Mouse (Mus musculus): ENCODE results near the gene Rnf169.

Gene Rnf169

DNA sequence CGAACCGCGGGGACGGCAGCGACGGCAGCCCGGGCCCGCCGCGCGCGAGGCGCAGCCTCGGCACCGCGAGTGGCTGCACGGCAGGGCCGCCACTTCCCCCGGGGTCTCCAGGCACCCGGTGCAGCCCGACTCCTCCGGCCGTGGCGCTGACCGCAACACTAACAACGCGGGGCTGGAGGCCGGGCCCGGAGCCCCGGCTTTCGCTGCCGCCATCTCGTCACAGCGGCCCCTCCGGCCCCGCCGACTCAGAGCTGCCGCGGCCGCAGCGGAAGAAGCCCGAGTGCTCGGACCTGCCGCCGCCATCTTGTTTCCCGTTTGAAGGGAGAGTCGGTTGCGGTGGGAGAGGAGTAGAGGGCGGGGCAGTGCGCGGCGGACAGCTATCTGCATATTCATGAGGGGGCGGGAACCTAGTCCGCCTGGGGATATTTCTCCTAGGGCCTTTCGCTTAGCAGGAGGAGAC lies at the start of gene Rnf169:
Gene Rnf169, minus strand, starts transcription at position 317 of the 460 bp plus-strand sequence.
- peak; percentile 89 to 91 for DNase-seq (ENCODE audit: low spot score in 2 of 2)

DNA sequence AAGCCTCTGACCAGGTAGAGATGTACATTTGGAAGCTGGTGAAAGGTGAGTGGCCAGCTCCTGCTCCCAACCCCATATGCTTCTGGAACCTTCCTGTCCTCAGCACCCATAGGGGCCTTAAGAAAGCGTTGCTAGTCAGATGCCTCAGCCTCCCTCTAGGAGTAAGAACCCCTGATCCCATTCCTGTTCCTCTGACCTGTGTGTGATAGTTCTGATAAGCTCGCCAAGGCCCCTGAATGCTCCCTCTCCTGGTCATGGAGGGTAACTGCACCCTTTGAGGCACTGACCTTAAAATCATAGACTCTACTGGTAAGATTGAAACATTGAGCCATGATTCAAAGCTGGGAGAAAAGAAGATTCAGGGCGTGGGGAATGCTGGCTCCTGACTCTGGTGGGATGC lies 49.1 kb upstream of the Rnf169 start:
- DNase-seq (ENCODE audit: low spot score in 2 of 2): no peak

DNA sequence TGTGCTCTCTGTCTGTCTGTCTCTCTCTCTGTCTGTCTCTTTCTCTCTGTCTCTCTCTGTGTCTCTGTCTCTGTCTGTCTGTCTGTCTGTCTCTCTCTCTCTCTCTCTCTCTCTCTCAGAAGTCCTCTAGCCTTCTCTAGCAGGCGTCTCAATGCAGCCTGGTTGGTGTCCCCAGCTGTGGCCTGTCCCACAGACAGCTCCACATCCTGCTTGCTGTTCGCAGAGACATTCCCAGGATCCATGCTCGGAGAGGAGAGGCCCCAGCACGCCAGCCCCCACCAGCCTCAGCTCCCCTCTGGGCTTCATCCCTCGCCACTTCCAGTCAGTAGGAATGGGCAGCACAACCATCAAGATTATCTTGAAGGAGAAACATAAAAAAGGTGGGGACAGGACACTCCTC lies 47.1 kb upstream of the Rnf169 start:
- no peak for DNase-seq (ENCODE audit: low spot score in 2 of 2)

DNA sequence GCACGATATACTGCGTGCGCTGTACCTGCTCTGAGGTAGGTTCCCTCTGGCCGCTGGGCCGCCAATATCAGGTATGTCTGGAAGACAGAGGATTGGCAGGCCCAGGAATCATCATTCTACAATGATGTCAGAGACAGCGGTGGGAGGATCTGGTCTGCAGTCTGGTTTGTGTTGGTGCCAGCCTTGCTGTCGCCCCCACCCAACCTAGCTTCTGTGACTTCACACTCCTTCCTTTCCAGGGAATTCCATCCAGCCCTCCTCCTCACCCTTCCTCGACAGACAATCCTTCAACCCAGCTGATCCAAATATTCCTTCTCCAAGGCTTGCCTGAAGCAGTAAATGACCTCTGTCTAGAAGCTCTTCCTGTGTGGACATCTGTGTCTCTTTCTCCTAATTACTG lies 36.8 kb upstream of the Rnf169 start:
- peak; percentile 10 to 11 for DNase-seq (ENCODE audit: low spot score in 2 of 2)

DNA sequence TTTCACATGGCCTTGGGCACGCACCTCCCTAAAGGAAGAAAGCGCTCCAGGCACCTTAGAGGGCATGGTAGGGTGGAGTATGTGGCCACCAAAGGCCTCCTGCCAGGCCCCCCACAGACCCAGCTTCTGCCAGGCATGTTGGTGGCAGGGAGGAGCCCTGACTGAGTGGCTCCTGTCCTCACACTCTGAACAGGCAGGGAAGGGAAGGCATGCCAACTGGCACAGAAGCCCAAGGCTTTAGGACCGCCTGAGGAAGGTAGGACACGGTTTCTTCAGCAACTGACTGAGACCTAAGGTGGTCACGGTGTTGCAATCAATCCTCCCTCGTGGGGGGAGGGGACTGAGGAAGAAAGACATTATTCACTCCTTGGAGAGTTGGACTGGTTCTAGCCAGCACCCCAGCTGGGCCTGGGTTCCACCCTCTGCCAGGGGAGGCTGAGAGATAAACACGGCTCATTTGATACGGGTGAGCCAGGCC lies 33.9 kb upstream of the Rnf169 start:
- DNase-seq (ENCODE audit: low spot score in 2 of 2): no peak

DNA sequence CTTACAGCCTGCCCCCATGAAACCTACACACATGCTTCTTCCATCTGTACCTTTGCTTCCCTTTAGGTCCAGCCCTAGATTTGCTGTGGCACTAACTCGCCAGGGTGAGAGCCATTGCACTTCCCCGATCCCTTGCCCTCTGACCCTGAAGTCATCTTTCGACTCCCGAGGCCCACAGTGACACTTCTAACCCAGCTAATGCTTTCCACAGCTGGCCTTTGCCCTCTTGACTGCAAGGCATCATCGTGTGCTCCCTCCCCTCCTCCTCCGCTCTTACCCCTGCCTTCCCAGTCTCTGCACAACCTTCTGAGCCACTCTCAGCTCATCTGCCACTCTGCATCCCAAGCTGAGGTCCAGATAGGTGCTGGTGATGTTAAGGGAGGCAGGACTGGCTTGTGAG lies 32.3 kb upstream of the Rnf169 start:
- DNase-seq (ENCODE audit: low spot score in 2 of 2): no peak

DNA sequence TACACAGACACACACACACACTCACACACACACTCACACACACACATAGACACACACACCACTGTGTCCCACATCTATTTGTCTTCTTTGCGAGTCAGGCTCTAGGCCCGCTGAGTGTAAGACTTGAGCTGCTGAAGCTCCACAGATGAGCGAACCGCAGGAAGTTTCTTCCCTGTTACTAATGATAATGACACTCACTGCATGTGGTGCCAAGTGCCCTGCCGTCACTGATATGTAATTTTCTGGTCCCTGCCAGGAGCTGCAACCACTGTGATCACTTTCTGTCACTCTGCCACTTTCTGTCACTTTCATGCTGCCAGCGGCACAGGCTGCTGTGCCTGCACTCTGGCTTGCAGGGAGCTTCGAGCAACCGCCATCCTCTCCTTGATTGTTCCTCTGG lies 31.8 kb upstream of the Rnf169 start:
- no peak for DNase-seq (ENCODE audit: low spot score in 2 of 2)

DNA sequence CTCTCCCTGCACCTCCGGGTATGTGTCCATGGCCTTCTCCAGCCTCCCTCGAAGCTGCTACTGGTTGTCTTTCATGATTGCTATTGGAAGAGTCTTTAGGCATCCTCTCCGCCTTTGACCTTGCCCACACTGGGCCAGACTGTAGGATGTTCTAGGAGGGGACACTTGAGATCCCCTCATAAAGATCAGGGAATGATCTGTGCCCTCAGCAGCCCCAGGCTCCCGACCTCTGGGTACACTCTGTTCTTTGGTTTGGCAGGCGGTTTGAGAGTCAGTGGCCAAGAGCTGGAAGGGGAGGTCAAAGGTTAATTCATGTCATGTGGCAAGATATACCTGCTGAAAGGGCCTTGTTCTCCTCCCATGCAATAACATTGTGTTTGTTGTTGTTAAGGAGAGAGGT lies 30.5 kb upstream of the Rnf169 start:
- DNase-seq (ENCODE audit: low spot score in 2 of 2): no peak

DNA sequence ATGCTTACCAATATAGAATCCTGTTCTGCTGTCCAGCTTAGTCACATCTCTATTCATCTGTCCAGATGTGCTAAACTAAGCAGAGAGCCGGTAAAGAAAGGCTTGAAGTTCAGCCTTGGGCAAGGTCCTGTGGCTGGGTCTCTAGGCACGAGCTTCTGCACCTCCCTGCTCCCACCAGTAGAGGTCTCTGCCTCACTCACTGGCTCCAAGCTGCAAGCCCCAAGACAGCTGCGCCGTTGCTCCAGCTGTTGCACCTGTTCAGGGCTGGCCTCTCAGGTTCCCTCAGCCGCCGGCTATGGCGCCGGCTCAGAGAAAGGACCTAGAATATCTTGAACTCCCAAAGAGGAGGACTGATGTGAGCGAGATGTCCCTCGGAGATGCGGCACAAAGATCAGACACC lies 29.4 kb upstream of the Rnf169 start:
- DNase-seq (ENCODE audit: low spot score in 2 of 2): peak; percentile 67 to 80

DNA sequence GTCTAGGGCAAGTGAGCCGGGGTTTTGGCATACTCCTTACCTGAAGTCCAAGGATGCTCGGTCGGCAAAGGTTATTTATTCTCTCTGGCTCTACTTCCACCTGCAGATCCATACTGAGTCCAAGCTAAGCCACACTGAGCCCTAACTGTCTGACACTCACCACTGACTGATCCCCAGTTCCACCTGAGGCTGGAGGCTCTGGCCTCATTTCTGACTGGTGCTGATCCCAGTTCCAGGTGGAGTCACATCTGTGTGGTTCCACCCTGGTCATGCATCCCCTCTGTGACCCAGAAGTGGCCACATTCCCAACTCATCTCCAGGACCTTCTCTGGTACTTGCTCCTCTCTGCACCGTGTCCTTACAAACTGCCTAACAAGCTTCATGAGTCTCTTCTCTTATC lies 28.5 kb upstream of the Rnf169 start:
- DNase-seq (ENCODE audit: low spot score in 2 of 2): no peak

DNA sequence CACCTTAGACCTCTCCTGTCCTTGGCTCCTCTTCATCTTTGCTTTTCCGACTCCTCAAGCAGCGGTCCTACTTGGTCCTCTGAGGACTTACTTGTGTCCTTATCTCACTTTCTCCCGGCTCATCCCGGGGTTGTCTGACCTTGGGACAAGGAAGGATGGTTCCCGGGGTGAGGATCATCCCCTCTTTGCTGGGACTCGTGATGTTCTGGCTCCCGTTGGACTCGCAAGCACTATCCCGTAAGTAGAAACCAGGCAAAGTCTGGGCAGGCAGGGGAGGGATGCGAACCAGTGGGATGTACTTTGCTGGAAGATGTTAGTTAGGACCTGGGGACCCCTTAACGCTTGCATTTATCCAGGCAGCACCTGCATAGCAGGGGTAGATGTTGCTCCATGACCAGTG lies 26.2 kb upstream of the Rnf169 start:
- no peak for DNase-seq (ENCODE audit: low spot score in 2 of 2)

DNA sequence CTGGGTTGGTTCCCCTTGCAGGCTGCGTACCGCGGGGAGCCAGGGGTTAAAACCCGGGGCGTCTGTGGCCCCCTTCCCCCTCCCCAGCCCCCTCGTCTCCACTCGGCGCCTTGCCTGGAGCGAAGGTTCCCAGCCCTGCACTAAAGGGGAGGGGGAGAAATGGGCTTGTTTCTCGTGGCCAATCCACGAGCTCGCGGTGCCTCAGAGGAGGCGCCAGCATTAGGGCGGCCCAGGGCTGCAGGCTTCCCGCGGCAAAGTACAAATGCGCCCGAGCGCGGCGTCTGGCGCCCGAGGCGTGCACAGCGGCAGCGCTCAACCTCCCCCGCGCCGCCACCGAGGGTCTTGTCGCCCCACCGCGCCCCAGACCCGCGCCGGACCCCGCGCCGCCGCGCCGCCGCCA lies 25.5 kb upstream of the Rnf169 start, which contains the start of gene Chrdl2:
Gene Chrdl2, plus strand, starts transcription at position 383 of the 400 bp plus-strand sequence.
- peak; percentile 26 to 30 for DNase-seq (ENCODE audit: low spot score in 2 of 2)

DNA sequence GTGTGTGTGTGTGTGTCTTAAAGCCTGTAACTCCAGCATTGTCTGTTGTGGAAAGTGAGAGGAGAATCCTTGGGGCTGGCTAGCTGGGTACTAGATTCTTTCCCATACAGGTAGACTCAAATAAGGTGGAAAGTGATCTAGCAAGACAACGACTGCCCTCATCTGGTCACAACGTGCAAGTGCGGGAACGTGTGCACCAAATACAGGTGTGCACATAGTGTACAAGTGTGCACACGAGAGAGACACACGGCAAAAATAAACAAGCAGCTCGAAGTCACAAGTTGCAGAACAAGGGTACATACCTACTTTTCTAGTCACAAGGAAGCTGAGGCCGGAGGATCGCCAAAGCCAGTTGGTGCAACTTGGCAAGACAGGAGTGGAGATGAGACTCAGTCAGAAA lies 23.5 kb upstream of the Rnf169 start:
- DNase-seq (ENCODE audit: low spot score in 2 of 2): peak; percentile 20 to 22

DNA sequence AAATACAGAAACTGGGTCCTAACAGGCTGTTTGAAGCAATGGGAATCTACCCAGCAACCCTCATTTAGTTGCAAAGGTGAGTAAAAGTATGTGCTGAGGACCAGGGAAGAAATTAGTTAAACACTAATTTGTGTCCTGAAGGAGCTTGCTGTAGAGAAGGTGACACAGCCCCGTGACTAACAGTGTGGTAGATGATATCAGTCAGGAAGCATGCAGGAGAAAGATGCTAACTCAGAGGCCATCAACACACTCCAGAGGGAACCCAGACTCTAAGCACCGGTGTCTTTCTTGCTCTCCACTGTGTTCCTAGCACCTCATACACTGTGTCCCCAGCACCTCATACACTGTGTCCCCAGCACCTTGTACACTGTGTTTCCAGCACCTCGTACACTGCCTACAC lies 18.4 kb upstream of the Rnf169 start:
- DNase-seq (ENCODE audit: low spot score in 2 of 2): no peak

DNA sequence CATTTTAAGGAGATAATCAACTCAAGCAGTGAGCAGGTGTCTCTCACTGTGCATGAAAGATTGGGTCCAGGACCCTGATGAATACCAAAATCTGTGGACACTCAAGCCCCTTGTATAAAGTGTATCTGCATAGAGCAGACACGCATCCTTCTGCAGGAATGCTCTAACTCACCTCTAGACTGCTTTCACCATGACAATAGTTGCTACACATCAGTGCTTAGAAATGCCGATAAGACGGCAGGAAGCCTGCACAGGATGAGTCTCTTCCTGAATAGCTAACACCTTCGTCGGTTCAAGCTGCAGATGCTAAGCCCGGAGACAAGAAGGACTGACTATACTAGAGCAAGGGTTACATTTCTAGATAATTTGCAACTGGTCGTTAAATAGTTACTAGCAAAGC lies 14.9 kb upstream of the Rnf169 start:
- no peak for DNase-seq (ENCODE audit: low spot score in 2 of 2)

DNA sequence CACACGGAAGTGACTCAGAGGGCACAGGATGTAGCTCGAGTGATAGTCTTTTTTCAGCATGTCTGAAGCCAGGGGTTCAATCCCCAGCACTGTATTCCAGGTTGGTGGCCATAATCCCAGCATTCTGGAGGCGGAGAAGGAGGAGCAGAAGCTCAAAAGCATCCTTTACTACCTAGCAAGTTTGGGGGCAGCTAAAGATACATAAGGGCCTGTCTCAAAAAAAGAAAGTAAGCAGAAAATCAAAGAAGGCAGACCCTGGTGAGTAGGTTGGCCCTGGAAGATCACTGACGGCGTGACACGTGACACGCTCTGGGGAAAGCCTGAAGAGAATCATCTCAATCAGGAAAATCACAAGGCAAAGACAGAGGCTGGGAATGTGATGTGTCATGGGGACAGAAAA lies 12.9 kb upstream of the Rnf169 start:
- DNase-seq (ENCODE audit: low spot score in 2 of 2): no peak

DNA sequence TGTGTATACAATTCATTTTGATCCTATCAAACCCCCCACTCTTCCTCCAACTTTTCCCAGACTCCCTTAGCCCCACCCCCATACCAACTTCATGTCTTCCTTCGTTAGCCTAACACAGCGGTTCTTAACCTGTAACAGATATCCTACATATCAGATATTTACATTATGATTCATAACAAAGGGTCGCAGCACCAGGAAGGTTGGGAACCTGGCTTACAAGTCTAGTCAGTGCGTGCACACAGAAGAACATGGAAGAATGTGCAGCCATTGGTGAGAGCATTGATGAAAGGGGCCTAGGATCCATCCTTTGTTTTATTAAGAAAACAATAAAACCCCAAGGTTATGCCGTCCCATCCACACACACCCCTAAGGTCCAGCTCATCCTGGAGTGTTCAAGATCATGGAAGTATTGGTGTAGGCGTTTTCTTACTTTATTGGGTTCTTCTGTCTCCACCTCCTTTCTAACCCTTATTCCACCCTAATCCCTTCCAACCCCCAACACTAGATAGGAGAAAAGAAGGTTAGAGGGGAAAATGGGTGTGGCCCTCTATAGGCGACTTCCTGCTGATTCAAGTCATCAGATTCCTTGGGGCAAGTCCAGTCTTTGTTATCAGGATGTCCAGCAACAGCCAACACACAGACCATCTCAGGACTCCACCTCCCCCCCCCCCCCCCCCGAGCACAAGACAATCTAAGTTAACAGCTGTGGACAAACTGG lies 10.9 kb upstream of the Rnf169 start:
- DNase-seq (ENCODE audit: low spot score in 2 of 2): no peak

DNA sequence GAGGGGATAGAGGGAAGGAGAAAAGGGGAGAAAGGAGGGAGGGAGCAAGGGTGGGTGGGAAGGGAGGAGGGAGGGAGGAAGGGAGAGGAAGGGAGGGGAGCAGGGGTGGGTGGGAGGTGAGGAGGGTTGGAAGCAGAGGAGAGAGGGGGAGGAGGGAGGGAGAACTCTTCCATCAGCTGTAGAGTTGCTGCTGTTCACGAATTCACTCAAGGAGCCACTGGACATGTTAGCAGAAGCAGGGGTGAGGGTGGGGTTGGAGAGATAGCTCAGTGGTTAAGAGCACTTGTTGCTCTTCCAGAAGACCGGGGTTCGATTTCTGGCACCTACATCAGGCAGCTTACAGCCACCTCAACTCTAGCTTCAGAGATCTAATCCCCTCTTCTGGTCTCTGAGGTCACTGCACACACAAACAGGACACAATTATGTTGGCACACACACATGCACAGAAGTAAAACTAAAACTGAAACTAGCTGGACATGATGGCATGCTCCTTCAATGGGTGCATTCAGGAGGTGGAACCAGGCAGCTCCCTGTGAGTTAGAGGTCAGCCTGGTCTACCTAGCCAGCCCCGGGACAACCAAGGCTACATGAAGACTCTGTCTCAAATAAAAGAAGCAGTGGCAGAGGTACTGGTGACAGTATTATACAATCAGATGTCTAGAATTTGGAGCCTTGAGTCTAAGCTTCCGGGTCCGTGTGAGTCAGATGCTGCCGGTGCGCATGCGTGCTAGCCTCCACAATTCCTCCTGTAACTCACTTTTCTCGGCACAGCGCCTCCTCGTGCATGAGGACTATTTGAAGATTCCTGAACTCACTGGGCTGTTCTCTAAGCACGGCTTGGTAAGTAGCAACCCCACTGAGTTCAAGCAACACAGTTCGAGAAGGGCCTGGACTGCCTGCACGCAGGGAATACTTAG lies 9.9 kb upstream of the Rnf169 start:
- peak in 1 of 2 experiments; percentile 38 for DNase-seq (ENCODE audit: low spot score in 2 of 2)

DNA sequence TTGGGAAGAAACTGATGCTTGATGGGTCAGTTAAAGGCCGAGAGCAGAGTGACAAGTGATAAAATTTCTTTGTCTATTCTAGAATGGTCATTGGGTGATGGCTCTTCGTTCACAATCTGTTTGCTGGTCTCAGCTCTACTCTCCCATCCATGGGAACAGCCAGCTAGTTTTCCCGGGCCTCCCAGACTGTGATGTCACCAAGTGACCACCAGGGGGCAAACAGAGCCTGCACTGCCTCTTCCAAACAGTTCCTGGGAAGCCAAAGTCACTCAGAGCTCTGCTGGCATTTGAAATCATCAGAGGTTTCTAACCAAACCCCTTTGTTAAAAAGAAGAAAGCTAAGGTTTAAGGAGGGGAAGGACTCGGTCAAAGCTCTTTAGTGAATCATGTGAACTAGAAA lies 8.5 kb upstream of the Rnf169 start:
- peak; percentile 70 to 85 for DNase-seq (ENCODE audit: low spot score in 2 of 2)

DNA sequence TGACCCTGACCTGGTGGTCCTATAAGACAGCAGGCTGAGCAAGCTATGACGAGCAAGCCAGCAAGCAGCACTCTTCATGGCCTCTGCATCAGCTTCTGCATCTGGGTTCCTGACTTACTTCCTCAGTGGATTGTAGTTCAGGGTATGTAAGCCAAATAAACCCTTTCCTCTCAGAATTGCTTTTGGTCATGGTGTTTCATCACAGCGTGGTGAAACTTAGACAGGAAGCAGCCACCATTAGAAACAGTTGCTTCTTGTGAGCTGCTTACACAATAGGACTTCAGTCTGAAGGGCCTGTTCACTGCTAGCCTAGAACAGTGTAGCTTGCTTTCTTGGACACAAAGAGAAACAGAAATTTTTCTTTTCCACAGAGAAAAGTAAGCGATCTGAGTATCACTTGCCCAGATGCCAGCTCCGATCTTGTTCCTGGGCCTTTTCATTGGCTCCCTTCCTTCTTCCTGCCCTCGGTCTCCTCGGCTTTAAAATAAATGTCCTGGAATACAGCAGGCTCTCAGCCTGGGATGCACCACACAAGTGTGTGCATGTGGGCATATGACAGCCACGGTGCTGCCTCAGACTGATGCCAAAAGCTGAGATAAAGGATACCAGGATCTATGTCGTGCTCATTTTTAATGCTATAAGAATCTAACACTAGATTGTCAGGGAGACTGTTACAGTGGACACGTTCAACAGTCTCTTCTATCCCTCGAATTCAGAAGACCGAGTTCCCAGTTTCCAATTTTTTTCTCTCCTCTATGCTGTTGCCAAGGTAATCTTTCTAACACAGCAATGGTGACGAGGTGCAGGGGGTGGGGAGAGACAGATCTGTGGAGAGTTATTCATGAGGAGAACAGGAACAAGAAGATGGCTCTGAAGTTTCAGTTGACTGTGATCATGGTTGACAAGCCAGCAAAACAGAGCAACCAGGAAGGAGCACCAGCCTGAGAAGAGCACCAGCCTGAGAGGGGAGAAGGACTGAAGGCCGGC lies 2.3 kb upstream of the Rnf169 start:
- DNase-seq (ENCODE audit: low spot score in 2 of 2): peak; percentile 59 to 65

DNA sequence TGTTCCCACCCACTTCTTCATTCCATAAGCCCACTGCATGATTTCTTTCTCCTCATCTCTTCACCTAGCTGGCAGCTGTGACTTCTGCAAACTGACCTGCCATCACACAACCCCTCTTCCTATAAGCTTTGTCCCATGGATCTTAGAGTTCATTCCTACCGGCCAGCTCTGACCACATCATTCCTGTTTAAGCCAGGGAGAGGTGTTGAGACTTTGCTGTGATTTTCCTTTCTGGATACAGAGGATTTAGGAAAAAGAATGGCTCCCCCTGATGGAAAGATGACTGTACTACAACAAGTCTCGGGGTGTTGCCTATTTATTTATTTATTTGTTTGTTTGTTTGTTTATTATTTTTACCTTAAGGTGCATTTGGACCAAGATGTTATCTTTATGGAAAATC lies 1.1 kb upstream of the Rnf169 start:
- peak in 1 of 2 experiments; percentile 57 for DNase-seq (ENCODE audit: low spot score in 2 of 2)
